Mouse (Mus musculus) forebrain, embryonic 12.5 days (tissue): Measurements from ENCODE around the gene Ap1s3. TPM values are rescaled to one million over a fixed set of nuclear protein-coding genes. Genes with fewer than 3 reads are reported as not detected.

Source experiments
- ATAC-seq: fragments of 200-750 bp; cut with Nextera tagmentation; 2 replicates; pipeline ENCODE4 v1.8.0; 2017; ENCODE audit warnings: moderate TSS enrichment; ENCODE audit not compliant: low FRiP score
- H3K27ac ChIP-seq: fragments of 300-500 bp; sonication (generic); 2 replicates; pipeline ENCODE4 v1.5.1; 2016; ENCODE audit warnings: mild to moderate bottlenecking
- H3K27me3 ChIP-seq: fragments of 300-500 bp; sonication (generic); 2 replicates; pipeline ENCODE4 v1.6.1; 2016; ENCODE audit warnings: mild to moderate bottlenecking
- H3K36me3 ChIP-seq: fragments of 300-500 bp; sonication (generic); replicated peaks from 2 replicates; pipeline ENCODE4 v1.6.1; 2016; ENCODE audit warnings: mild to moderate bottlenecking
- H3K4me1 ChIP-seq: fragments of 300-500 bp; sonication (generic); 2 replicates; pipeline ENCODE4 v1.6.1; 2016
- H3K4me2 ChIP-seq: fragments of 300-500 bp; sonication (generic); 2 replicates; pipeline ENCODE4 v1.6.1; 2016; ENCODE audit warnings: mild to moderate bottlenecking, moderate library complexity
- H3K4me3 ChIP-seq: fragments of 300-500 bp; sonication (generic); replicated peaks from 2 replicates; pipeline ENCODE4 v1.5.1; 2016; ENCODE audit warnings: mild to moderate bottlenecking
- H3K9ac ChIP-seq: fragments of 300-500 bp; sonication (generic); 2 replicates; pipeline ENCODE4 v1.6.1; 2016; ENCODE audit warnings: mild to moderate bottlenecking
- H3K9me3 ChIP-seq: fragments of 300-500 bp; sonication (generic); 2 replicates; pipeline ENCODE4 v1.6.1; 2016
- WGBS: fragments of 180-500 bp; shearing (Covaris S2); methylation state at CpG from one replicate; pipeline ENCODE4 v1.1.7; 2016; 5-methylcytosine and 5-hydroxymethylcytosine counted together
- polyA plus RNA-seq: library from polyadenylated mRNA; unstranded; fragments of >200 nt; fragmentation: Nextera tagmentation; extraction: Ambion mirVana; gene quantifications from 2 replicates; pipeline ENCODE4 v1.2.1, GENCODE M21; 2016

The Ap1s3 gene
- polyA plus RNA-seq, 1 experiment from 2014 or later, result 0.15 TPM

- Histone ChIP-seq H3K4me2 (no peak overlapping the region), H3K4me3 (no peak overlapping the region), H3K9me3 (no peaks in the 10 kb centered on the region), H3K9ac (no peak overlapping the region), H3K4me1 (peaks cover 7% of the 10 kb centered on the region), H3K36me3 (no peaks in the 10 kb centered on the region), H3K27ac (no peak overlapping the region), H3K27me3 (no peaks in the 10 kb centered on the region)
- ATAC-seq, result no peak
- 80% methylated on average over 3 of the region's 3 CpGs for WGBS
Observed at GRCm38 (mm10) chr1:79577357-79577756, 94.4 kb downstream of the Ap1s3 start.

GRCm38 (mm10) chr1:79571912-79572311 is 99.9 kb downstream of the Ap1s3 start:
- Histone ChIP-seq H3K4me1 (no peaks in the 10 kb centered on the region), H3K4me2 (no peak overlapping the region), H3K27me3 (no peaks in the 10 kb centered on the region), H3K27ac (no peak overlapping the region), H3K4me3 (no peak overlapping the region), H3K9me3 (no peaks in the 10 kb centered on the region), H3K9ac (no peak overlapping the region), H3K36me3 (no peaks in the 10 kb centered on the region)
- no peak for ATAC-seq
- WGBS, result 81% methylated on average over 4 of the region's 4 CpGs

DNA sequence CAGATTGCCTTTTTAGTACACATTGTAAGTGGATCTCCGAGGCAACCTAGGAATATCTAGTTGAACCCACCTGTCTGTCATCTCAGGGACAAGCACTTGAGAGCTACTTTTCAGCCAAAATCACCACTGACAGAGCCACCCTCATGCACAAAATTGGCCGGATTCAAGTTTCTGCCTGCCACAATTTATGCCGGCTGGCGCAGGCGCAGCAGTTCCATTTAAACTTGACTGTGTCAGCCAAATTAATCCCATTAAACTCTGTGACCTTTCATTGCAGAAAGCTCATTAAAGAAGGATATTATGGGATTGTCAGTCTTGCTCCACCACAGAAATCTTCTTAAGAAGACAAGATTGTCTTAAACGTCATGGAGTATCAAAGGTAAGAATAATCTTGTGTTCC is 100.6 kb downstream of the Ap1s3 start:
- Histone ChIP-seq H3K4me1 (no peaks in the 10 kb centered on the region), H3K4me3 (no peak overlapping the region), H3K4me2 (no peak overlapping the region), H3K27me3 (no peaks in the 10 kb centered on the region), H3K36me3 (no peaks in the 10 kb centered on the region), H3K9me3 (no peaks in the 10 kb centered on the region), H3K9ac (no peak overlapping the region), H3K27ac (no peak overlapping the region)
- no peak for ATAC-seq
- WGBS, result 70% methylated on average over 6 of the region's 6 CpGs

DNA sequence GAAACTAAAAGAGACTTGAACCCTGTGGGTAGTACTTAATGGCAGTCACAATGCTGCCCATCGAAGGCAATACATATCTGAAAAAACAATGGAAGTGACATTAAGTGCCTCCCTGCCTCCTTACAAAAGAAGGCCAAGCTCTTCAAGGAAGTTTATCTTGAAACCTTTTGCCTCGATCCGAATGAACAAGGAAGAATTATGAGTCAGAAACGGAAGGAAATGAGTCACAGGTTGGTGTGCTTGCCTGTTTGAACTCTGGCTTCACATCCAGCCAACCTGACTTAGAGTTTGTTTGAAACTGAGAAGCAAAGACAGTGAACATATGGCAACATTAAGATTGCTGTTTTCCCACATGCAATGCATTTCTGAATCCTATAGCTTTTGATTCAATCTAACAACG is 110.6 kb downstream of the Ap1s3 start:
- Histone ChIP-seq H3K27me3 (no peaks in the 10 kb centered on the region), H3K9me3 (no peaks in the 10 kb centered on the region), H3K4me1 (no peaks in the 10 kb centered on the region), H3K36me3 (no peaks in the 10 kb centered on the region), H3K27ac (no peak overlapping the region), H3K4me2 (no peak overlapping the region), H3K9ac (no peak overlapping the region), H3K4me3 (no peak overlapping the region)
- ATAC-seq, result no peak
- WGBS, result 75% methylated on average over 5 of the region's 5 CpGs

Other genes starting within 250 kb of the Ap1s3 start
- 12.0 and 12.5 TPM in 2 replicates for gene Scg2, start 231.9 kb downstream of the Ap1s3 start, polyA plus RNA-seq
- 49.9 and 51.0 TPM in 2 replicates for gene Mrpl44, start 104.0 kb upstream of the Ap1s3 start, polyA plus RNA-seq
- gene Wdfy1, start 104.2 kb upstream of the Ap1s3 start, polyA plus RNA-seq, result 49.6 and 50.6 TPM in 2 replicates
- 42.5 and 43.8 TPM in 2 replicates for gene Serpine2, start 189.2 kb upstream of the Ap1s3 start, polyA plus RNA-seq